Mouse (Mus musculus): Measurements from ENCODE around the gene 4933406M09Rik. TPM values are rescaled to one million over a fixed set of nuclear protein-coding genes. Genes with fewer than 3 reads are reported as not detected.

Gene 4933406M09Rik
- 0.06 TPM in 1 of 2 replicates, not detected in the other for polyA plus RNA-seq (2015; fragmentation: Nextera tagmentation; extraction: Ambion mirVana)

GRCm38 (mm10) chr1:134385666-134386065 is at the start of gene 4933406M09Rik:
Gene 4933406M09Rik, plus strand, starts transcription at chr1:134385940.
- WGBS = 93% methylated on average over 1 of the region's 1 CpGs
- Histone ChIP-seq H3K4me3 (ENCODE audit: low read depth, low read length) (no peak within 1 kb of the TSS), H3K4me1 (ENCODE audit: insufficient read depth, low read depth, low read length) (peaks cover 3% of the 10 kb centered on the region; the same call in 1 of the 2 replicates), H3K4me2 (replicated peaks; ENCODE audit: low read depth, low read length) (no peak within 1 kb of the TSS), H3K27ac (ENCODE audit: low read length) (no peak within 1 kb of the TSS), H3K9me3 (ENCODE audit: low read length) (no peaks in the 10 kb centered on the region), H3K27me3 (replicated peaks; ENCODE audit: insufficient read depth, low read length) (no peaks in the 10 kb centered on the region), H3K36me3 (ENCODE audit: insufficient read depth, low read length) (no peaks in the 10 kb centered on the region), H3K9ac (replicated peaks; ENCODE audit: low read depth) (no peak within 1 kb of the TSS)
- TF ChIP-seq CTCF (IDR thresholded peaks at IDR 0.05) (no peak), EP300 (IDR thresholded peaks at IDR 0.05) (no peak)
- ATAC-seq (no peak), DNase-seq (ENCODE audit: low spot score) (no peak)

DNA sequence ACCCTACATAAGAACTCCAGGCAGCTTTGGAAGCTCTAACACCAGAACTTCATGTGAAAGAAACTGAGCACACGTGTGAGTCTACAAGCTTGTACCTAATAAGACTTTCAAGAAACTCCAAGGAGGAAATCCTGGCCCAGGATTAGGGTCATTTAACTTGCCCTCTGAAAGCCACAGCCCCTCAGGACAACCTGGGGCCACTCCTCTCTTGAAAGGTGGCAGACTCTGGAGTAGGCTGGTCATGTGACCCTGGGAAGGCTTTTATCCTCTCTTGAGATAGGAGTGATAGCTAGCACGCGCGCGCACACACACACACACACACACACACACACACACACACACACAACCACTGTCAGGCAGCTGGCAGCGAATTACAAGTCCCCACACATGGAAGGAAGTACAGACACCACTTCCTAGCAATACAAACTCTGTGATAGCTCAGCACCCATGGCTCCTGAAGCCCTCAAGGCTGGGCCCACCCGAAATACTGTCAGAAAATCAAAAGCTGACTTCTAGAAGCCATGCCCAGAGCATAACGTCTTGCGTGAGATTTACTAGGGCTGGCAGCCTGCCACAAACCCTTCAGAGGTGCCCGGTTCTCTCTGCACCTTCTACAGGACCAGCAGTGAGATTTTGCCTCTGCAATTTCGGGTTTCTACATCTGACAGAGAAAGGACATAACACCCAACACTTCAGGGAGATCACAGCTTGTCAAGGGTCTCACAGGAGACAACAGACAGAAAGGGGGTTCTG is 48.6 kb upstream of the 4933406M09Rik start:
- DNase-seq (ENCODE audit: low spot score) (no peak), ATAC-seq (no peak)
- Histone ChIP-seq H3K4me3 (ENCODE audit: low read depth, low read length) (no peak overlapping the region), H3K36me3 (ENCODE audit: insufficient read depth, low read length) (no peaks in the 10 kb centered on the region), H3K27ac (ENCODE audit: low read length) (no peak overlapping the region), H3K4me2 (replicated peaks; ENCODE audit: low read depth, low read length) (no peak overlapping the region), H3K27me3 (replicated peaks; ENCODE audit: insufficient read depth, low read length) (no peaks in the 10 kb centered on the region), H3K9me3 (ENCODE audit: low read length) (no peaks in the 10 kb centered on the region), H3K4me1 (ENCODE audit: insufficient read depth, low read depth, low read length) (peaks cover 8% of the 10 kb centered on the region; the same call in 1 of the 2 replicates), H3K9ac (replicated peaks; ENCODE audit: low read depth) (no peak overlapping the region)
- TF ChIP-seq CTCF (IDR thresholded peaks at IDR 0.05) = no peak
- no peak for TF ChIP-seq EP300 (IDR thresholded peaks at IDR 0.05)
- 53% methylated on average over 11 of the region's 11 CpGs for WGBS

DNA sequence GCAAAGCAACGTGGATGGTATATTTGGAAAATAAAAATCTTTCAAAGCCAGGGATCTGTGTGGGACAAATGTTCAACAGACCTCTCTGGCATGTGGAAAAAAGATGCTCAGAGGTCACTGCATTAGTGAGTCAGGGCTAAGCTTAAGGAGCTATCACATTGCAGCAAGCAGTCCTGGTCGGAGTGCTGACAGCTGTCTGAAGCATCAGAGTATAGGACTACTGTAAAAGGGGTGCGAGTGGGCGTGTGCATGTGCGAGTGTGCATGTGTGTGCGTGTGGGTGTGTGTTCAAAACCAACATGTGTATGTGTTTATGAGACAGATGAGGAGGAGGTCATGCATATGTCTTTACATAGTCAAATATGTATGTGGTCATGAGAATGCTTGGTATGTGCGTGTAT is 46.6 kb upstream of the 4933406M09Rik start:
- Histone ChIP-seq H3K9me3 (ENCODE audit: low read length) (no peaks in the 10 kb centered on the region), H3K4me2 (replicated peaks; ENCODE audit: low read depth, low read length) (no peak overlapping the region), H3K4me1 (ENCODE audit: insufficient read depth, low read depth, low read length) (no peaks in the 10 kb centered on the region), H3K4me3 (ENCODE audit: low read depth, low read length) (no peak overlapping the region), H3K9ac (replicated peaks; ENCODE audit: low read depth) (no peak overlapping the region), H3K27me3 (replicated peaks; ENCODE audit: insufficient read depth, low read length) (no peaks in the 10 kb centered on the region), H3K27ac (ENCODE audit: low read length) (no peak overlapping the region), H3K36me3 (ENCODE audit: insufficient read depth, low read length) (no peaks in the 10 kb centered on the region)
- ATAC-seq = no peak
- no peak for DNase-seq (ENCODE audit: low spot score)
- TF ChIP-seq EP300 (IDR thresholded peaks at IDR 0.05) (no peak), CTCF (IDR thresholded peaks at IDR 0.05) (no peak)
- 90% methylated on average over 7 of the region's 7 CpGs for WGBS

DNA sequence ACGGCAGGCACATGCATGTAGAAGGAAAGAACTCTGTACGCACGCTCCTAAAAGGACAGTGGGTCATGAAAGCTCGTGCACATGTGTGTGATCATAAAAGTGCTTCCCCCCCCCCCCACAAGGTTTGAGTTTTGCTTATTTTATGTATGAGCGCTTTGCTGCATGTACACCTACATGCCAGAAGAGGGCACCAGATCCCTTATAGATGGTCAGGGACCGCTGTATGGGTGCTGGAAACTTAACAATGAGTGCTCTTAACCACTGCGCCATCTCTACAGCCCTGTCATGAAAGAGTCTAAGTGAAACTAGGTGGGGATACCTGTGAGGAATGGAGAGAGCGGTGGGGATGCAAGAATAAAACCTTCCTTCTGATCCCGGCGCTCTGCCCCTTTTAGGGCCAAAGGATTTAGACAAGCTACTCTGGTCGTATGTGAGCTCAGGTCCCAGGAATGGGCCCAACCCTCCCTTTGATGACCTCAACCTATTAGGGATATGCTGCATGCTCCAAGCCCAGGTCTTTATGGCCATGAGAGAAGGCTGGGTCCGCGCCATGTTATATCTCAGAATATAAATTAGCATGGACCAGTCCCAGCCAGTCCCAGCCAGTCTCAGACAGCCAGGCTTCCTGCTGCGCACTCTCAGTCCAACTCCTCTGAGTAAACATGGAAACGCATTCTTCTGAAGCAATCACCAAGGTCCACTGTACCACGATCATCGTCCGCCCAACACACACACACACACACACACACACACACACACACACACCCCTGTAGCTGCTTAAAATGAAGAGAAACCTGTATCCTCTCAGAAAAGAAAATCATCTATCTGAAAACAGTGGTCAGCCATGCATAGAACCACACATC is 45.8 kb upstream of the 4933406M09Rik start:
- Histone ChIP-seq H3K4me1 (ENCODE audit: insufficient read depth, low read depth, low read length) (no peaks in the 10 kb centered on the region), H3K27me3 (replicated peaks; ENCODE audit: insufficient read depth, low read length) (no peaks in the 10 kb centered on the region), H3K27ac (ENCODE audit: low read length) (no peak overlapping the region), H3K9ac (replicated peaks; ENCODE audit: low read depth) (no peak overlapping the region), H3K4me3 (ENCODE audit: low read depth, low read length) (no peak overlapping the region), H3K9me3 (ENCODE audit: low read length) (no peaks in the 10 kb centered on the region), H3K36me3 (ENCODE audit: insufficient read depth, low read length) (no peaks in the 10 kb centered on the region), H3K4me2 (replicated peaks; ENCODE audit: low read depth, low read length) (no peak overlapping the region)
- 94% methylated on average over 18 of the region's 18 CpGs for WGBS
- 0 out of 2 replicates have a peak, but pooled peaks have one; percentile 2 for TF ChIP-seq CTCF (IDR thresholded peaks at IDR 0.05)
- no peak for TF ChIP-seq EP300 (IDR thresholded peaks at IDR 0.05)
- ATAC-seq = no peak
- DNase-seq (ENCODE audit: low spot score) = no peak

DNA sequence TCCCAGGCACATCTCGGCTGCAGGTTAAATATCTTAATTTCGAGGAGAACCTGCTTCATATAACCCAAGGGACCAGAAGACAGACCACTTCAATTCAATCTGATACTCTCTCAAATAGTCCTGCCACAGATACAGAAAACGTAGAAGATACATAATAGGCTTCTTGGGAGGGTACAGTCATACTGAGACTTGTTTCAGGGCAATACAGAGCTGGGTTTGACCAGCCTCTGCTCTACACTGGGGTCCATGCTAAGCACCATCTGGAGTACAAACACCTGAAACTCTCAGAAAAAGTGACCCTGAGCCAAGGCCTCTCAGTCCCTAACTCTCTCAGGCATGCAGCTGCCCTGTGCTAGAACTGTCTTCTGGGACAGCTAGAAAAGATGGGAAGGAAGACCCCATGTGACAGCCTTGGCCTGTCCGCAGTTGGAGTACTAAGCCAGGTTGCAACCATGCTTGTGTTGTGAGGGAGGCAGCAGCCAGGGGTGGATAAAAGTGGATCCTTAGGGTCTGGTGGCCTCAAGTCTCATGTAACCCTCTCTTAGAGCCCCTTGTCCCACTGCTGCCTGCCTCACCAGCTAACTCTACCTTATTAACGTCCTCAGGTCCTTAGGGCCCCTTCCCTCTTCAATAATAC is 44.0 kb upstream of the 4933406M09Rik start:
- H3K4me1 ChIP-seq (ENCODE audit: insufficient read depth, low read depth, low read length) = no peaks in the 10 kb centered on the region
- H3K36me3 ChIP-seq (ENCODE audit: insufficient read depth, low read length) = no peaks in the 10 kb centered on the region
- no peak overlapping the region for H3K27ac ChIP-seq (ENCODE audit: low read length)
- 71% methylated on average over 5 of the region's 5 CpGs for WGBS
- no peak overlapping the region for H3K9ac ChIP-seq (replicated peaks; ENCODE audit: low read depth)
- H3K4me3 ChIP-seq (ENCODE audit: low read depth, low read length) = no peak overlapping the region
- H3K4me2 ChIP-seq (replicated peaks; ENCODE audit: low read depth, low read length) = no peak overlapping the region
- no peak for TF ChIP-seq EP300 (IDR thresholded peaks at IDR 0.05)
- TF ChIP-seq CTCF (IDR thresholded peaks at IDR 0.05) = no peak
- DNase-seq (ENCODE audit: low spot score) = no peak
- no peaks in the 10 kb centered on the region for H3K9me3 ChIP-seq (ENCODE audit: low read length)
- H3K27me3 ChIP-seq (replicated peaks; ENCODE audit: insufficient read depth, low read length) = no peaks in the 10 kb centered on the region
- ATAC-seq = no peak

- Histone ChIP-seq H3K9ac (replicated peaks; ENCODE audit: low read depth) (no peak overlapping the region), H3K4me2 (replicated peaks; ENCODE audit: low read depth, low read length) (no peak overlapping the region)
These were observed 43.5 kb upstream of the 4933406M09Rik start for GRCm38 (mm10) chr1:134342278-134342664.

More at GRCm38 (mm10) chr1:134342278-134342664, 43.5 kb upstream of the 4933406M09Rik start:
- H3K36me3 ChIP-seq (ENCODE audit: insufficient read depth, low read length) = peaks cover 3% of the 10 kb centered on the region; the same call in 1 of the 2 replicates
- no peak for DNase-seq (ENCODE audit: low spot score)
- H3K4me1 ChIP-seq (ENCODE audit: insufficient read depth, low read depth, low read length) = no peaks in the 10 kb centered on the region
- no peaks in the 10 kb centered on the region for H3K9me3 ChIP-seq (ENCODE audit: low read length)
- 59% methylated on average over 2 of the region's 2 CpGs for WGBS
- H3K4me3 ChIP-seq (ENCODE audit: low read depth, low read length) = no peak overlapping the region
- TF ChIP-seq CTCF (IDR thresholded peaks at IDR 0.05) (no peak), EP300 (IDR thresholded peaks at IDR 0.05) (no peak)
- no peak for ATAC-seq
- no peak overlapping the region for H3K27ac ChIP-seq (ENCODE audit: low read length)
- no peaks in the 10 kb centered on the region for H3K27me3 ChIP-seq (replicated peaks; ENCODE audit: insufficient read depth, low read length)
